Mouse (Mus musculus): ENCODE data around the gene Man1b1. TPM values are rescaled to one million over a fixed set of nuclear protein-coding genes. Genes with fewer than 3 reads are reported as not detected.

Gene Man1b1
- polyA plus RNA-seq, 1 experiment from 2014 or later, result 28.4 TPM

- no peaks in the 10 kb centered on the region for H3K9me3 ChIP-seq
- H3K27ac ChIP-seq (replicated peaks), result no peak overlapping the region
- H3K27me3 ChIP-seq (replicated peaks), result no peaks in the 10 kb centered on the region
- H3K9ac ChIP-seq, result no peak overlapping the region
- no peak overlapping the region for H3K4me2 ChIP-seq
- no peak for ATAC-seq (ENCODE audit: extremely low read depth, insufficient number of reproducible peaks, low FRiP score, low TSS enrichment)
- 85% methylated on average over 7 of the region's 7 CpGs for WGBS
- no peaks in the 10 kb centered on the region for H3K4me1 ChIP-seq
- H3K36me3 ChIP-seq, result peaks cover 100% of the 10 kb centered on the region
- H3K4me3 ChIP-seq, result no peak overlapping the region
Measured at GRCm38 (mm10) chr2:25348162-25348561, 16.0 kb downstream of the Man1b1 start.

GRCm38 (mm10) chr2:25349499-25349898 lies 17.4 kb downstream of the Man1b1 start:
- H3K4me1 ChIP-seq, result no peaks in the 10 kb centered on the region
- no peaks in the 10 kb centered on the region for H3K27me3 ChIP-seq (replicated peaks)
- WGBS, result 86% methylated on average over 4 of the region's 4 CpGs
- H3K4me3 ChIP-seq, result no peak overlapping the region
- H3K36me3 ChIP-seq, result peaks cover 92% of the 10 kb centered on the region
- ATAC-seq (ENCODE audit: extremely low read depth, insufficient number of reproducible peaks, low FRiP score, low TSS enrichment), result no peak
- H3K4me2 ChIP-seq, result no peak overlapping the region
- H3K9ac ChIP-seq, result no peak overlapping the region
- H3K27ac ChIP-seq (replicated peaks), result no peak overlapping the region
- no peaks in the 10 kb centered on the region for H3K9me3 ChIP-seq

DNA sequence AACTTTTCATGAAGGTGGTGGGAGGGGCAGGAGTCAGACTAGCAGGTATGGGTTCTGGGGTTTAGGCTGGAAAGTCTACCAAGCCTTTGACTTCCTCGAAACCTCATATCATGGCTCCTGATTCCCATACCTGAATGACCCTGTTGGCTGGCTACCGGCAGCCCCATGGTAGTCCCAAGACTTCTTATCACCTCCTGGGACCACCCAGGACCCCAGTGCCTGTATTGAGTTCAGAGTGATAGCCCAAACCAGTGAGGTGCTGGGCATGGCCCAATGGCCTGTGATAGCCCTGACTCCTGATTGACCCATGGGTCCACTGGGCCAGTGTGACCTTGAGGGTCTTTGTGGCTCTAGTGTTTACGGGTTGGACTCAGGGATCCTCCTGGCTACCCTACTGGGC lies 18.6 kb downstream of the Man1b1 start:
- H3K36me3 ChIP-seq, result peaks cover 80% of the 10 kb centered on the region
- WGBS, result 91% methylated on average over 3 of the region's 3 CpGs

GRCm38 (mm10) chr2:25354211-25354610 lies 22.1 kb downstream of the Man1b1 start:
- ATAC-seq (ENCODE audit: extremely low read depth, insufficient number of reproducible peaks, low FRiP score, low TSS enrichment), result no peak
- peaks cover 45% of the 10 kb centered on the region for H3K36me3 ChIP-seq
- H3K27ac ChIP-seq (replicated peaks), result no peak overlapping the region
- H3K27me3 ChIP-seq (replicated peaks), result no peaks in the 10 kb centered on the region
- peaks cover 20% of the 10 kb centered on the region for H3K4me1 ChIP-seq
- H3K4me2 ChIP-seq, result no peak overlapping the region
- no peaks in the 10 kb centered on the region for H3K9me3 ChIP-seq
- H3K4me3 ChIP-seq, result peak overlapping the region; percentile 56; the same call in 1 of the 2 replicates
- no peak overlapping the region for H3K9ac ChIP-seq
- 77% methylated on average over 6 of the region's 6 CpGs for WGBS

More for the DNA sequence above, 18.6 kb downstream of the Man1b1 start:
- peaks cover 7% of the 10 kb centered on the region for H3K4me1 ChIP-seq
- no peak overlapping the region for H3K4me2 ChIP-seq
- H3K4me3 ChIP-seq, result no peak overlapping the region
- no peaks in the 10 kb centered on the region for H3K9me3 ChIP-seq
- no peak overlapping the region for H3K27ac ChIP-seq (replicated peaks)
- no peaks in the 10 kb centered on the region for H3K27me3 ChIP-seq (replicated peaks)
- no peak overlapping the region for H3K9ac ChIP-seq
- no peak for ATAC-seq (ENCODE audit: extremely low read depth, insufficient number of reproducible peaks, low FRiP score, low TSS enrichment)

DNA sequence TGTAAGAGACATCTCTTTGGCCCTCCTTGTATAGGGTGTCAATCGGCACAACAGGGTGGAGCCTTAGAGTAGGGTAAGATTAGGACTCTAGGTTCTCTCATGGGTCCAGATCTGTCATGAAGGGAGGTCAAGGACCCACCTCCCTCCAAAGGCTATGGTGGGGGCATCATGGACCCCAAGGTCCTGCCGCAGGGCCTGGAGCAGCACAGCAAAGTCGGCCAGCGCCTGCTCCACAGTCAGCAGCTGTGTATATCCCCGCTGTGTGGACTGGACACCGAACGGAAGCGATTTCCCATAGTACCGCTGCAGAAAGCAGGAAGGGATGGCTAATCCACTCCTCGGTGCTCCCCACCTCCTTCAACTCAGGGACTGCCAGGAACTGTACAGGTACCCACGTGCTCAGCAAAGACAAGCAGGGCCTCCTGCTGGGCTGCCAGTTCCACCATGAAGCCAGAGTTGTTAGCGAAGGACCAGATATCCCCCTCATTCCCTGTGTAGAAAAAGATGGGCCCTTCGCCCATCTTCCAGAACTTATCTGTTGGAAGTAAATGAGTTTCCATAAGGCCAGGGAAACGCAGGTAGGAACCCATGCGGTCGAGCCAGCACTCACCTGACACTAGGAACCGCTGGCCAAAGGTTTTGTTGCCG lies 23.4 kb downstream of the Man1b1 start:
- WGBS, result 31% methylated on average over 18 of the region's 18 CpGs

GRCm38 (mm10) chr2:25356208-25357079 lies 24.3 kb downstream of the Man1b1 start, which contains the start of gene Dpp7:
Gene Dpp7, minus strand, starts transcription at chr2:25356359.
- H3K9ac ChIP-seq, result peak within 1 kb of the TSS; percentile 75
- peaks cover 20% of the 10 kb centered on the region for H3K4me1 ChIP-seq
- H3K27ac ChIP-seq (replicated peaks), result peak within 1 kb of the TSS; percentile 9; the same call in 1 of the 2 replicates
- H3K4me3 ChIP-seq, result peak within 1 kb of the TSS; percentile 56
- H3K36me3 ChIP-seq, result peaks cover 28% of the 10 kb centered on the region
- no peaks in the 10 kb centered on the region for H3K9me3 ChIP-seq
- ATAC-seq (ENCODE audit: extremely low read depth, insufficient number of reproducible peaks, low FRiP score, low TSS enrichment), result peak; percentile 64
- H3K27me3 ChIP-seq (replicated peaks), result no peaks in the 10 kb centered on the region
- H3K4me2 ChIP-seq, result peak within 1 kb of the TSS; percentile 88
- 6% methylated on average over 13 of the region's 13 CpGs for WGBS

More for the DNA sequence above, 23.4 kb downstream of the Man1b1 start:
- peaks cover 20% of the 10 kb centered on the region for H3K4me1 ChIP-seq
- 0 out of 2 replicates have a peak, but pooled peaks have one; percentile 15 for ATAC-seq (ENCODE audit: extremely low read depth, insufficient number of reproducible peaks, low FRiP score, low TSS enrichment)
- 0 out of 2 replicates have a peak overlapping the region, but pooled peaks have one; percentile 9 for H3K27ac ChIP-seq (replicated peaks)
- peak overlapping the region; percentile 75 for H3K9ac ChIP-seq
- H3K9me3 ChIP-seq, result no peaks in the 10 kb centered on the region
- H3K4me3 ChIP-seq, result peak overlapping the region; percentile 56
- H3K36me3 ChIP-seq, result peaks cover 37% of the 10 kb centered on the region
- peak overlapping the region; percentile 88 for H3K4me2 ChIP-seq
- no peaks in the 10 kb centered on the region for H3K27me3 ChIP-seq (replicated peaks)

- Histone ChIP-seq H3K4me1 (peaks cover 26% of the 10 kb centered on the region), H3K27ac (replicated peaks) (no peak overlapping the region), H3K36me3 (0 out of 2 replicates have a peak, but pooled peaks cover 5% of the 10 kb centered on the region), H3K27me3 (replicated peaks) (peaks cover 17% of the 10 kb centered on the region), H3K4me2 (no peak overlapping the region), H3K4me3 (no peak overlapping the region), H3K9ac (no peak overlapping the region), H3K9me3 (no peaks in the 10 kb centered on the region)
- no peak for ATAC-seq (ENCODE audit: extremely low read depth, insufficient number of reproducible peaks, low FRiP score, low TSS enrichment)
- WGBS, result 61% methylated on average over 4 of the region's 4 CpGs
Measured at GRCm38 (mm10) chr2:25359848-25360247, 27.7 kb downstream of the Man1b1 start.

DNA sequence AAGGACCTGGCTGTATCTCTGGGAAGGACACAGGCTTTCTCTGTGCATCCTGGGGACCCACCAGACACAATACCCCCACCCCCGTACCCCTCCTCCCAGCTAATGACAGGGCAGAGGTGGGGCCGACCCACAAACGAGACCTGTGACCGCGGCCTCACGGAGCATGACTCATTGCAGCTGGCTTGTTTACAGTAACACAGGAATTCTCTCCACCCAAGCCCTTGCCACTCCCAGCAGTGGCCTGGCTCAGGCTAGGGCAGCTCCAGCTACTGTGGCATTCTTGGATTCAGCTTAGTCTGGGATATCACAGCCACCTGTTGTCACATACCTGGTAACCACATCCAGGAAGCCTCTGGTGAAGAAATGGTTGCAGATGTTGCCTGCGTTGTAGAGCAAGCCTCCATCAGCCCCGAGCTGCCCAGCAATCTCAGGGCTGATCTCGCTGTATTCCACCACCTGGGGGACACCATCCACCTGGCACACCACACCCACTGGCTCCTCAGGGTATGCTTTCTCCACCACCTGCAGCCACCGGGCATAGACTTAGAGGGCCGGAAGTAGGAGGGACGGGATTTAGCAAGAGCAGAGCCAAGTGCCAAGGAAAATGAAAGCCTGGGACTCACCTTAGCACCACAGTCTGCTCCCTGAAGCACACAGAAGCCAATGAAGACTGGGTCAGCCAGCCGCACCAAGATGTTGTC lies 31.5 kb downstream of the Man1b1 start:
- 56% methylated on average over 13 of the region's 13 CpGs for WGBS

GRCm38 (mm10) chr2:25364313-25364712 lies 32.2 kb downstream of the Man1b1 start:
- Histone ChIP-seq H3K4me3 (peak overlapping the region; percentile 71), H3K27me3 (replicated peaks) (peaks cover 47% of the 10 kb centered on the region), H3K9ac (no peak overlapping the region; the same call in 1 of the 2 replicates), H3K36me3 (0 out of 2 replicates have a peak, but pooled peaks cover 5% of the 10 kb centered on the region), H3K27ac (replicated peaks) (no peak overlapping the region), H3K9me3 (no peaks in the 10 kb centered on the region), H3K4me2 (peak overlapping the region; percentile 96), H3K4me1 (peaks cover 10% of the 10 kb centered on the region)
- no peak for ATAC-seq (ENCODE audit: extremely low read depth, insufficient number of reproducible peaks, low FRiP score, low TSS enrichment)
- WGBS, result 89% methylated on average over 4 of the region's 4 CpGs

More for the DNA sequence above, 31.5 kb downstream of the Man1b1 start:
- peaks cover 10% of the 10 kb centered on the region for H3K4me1 ChIP-seq
- 0 out of 2 replicates have a peak, but pooled peaks cover 5% of the 10 kb centered on the region for H3K36me3 ChIP-seq
- no peak for ATAC-seq (ENCODE audit: extremely low read depth, insufficient number of reproducible peaks, low FRiP score, low TSS enrichment)
- H3K9me3 ChIP-seq, result no peaks in the 10 kb centered on the region
- H3K9ac ChIP-seq, result no peak overlapping the region
- 0 out of 2 replicates have a peak overlapping the region, but pooled peaks have one; percentile 71 for H3K4me3 ChIP-seq
- peaks cover 43% of the 10 kb centered on the region for H3K27me3 ChIP-seq (replicated peaks)
- H3K4me2 ChIP-seq, result no peak overlapping the region
- no peak overlapping the region for H3K27ac ChIP-seq (replicated peaks)

- WGBS, result 32% methylated on average over 9 of the region's 9 CpGs
- Histone ChIP-seq H3K27me3 (replicated peaks) (peaks cover 48% of the 10 kb centered on the region), H3K4me2 (peak overlapping the region; percentile 96), H3K36me3 (0 out of 2 replicates have a peak, but pooled peaks cover 3% of the 10 kb centered on the region), H3K9me3 (no peaks in the 10 kb centered on the region), H3K4me1 (peaks cover 10% of the 10 kb centered on the region), H3K27ac (replicated peaks) (no peak overlapping the region), H3K9ac (peak overlapping the region; percentile 87), H3K4me3 (peak overlapping the region; percentile 71)
- ATAC-seq (ENCODE audit: extremely low read depth, insufficient number of reproducible peaks, low FRiP score, low TSS enrichment), result no peak
Measured at GRCm38 (mm10) chr2:25364761-25365090, 32.6 kb downstream of the Man1b1 start.

Measured in heart, embryonic 13.5 days (tissue).